Comparison of ENCODE assay signal across 10 mouse cellular contexts in the genomic region with DNA sequence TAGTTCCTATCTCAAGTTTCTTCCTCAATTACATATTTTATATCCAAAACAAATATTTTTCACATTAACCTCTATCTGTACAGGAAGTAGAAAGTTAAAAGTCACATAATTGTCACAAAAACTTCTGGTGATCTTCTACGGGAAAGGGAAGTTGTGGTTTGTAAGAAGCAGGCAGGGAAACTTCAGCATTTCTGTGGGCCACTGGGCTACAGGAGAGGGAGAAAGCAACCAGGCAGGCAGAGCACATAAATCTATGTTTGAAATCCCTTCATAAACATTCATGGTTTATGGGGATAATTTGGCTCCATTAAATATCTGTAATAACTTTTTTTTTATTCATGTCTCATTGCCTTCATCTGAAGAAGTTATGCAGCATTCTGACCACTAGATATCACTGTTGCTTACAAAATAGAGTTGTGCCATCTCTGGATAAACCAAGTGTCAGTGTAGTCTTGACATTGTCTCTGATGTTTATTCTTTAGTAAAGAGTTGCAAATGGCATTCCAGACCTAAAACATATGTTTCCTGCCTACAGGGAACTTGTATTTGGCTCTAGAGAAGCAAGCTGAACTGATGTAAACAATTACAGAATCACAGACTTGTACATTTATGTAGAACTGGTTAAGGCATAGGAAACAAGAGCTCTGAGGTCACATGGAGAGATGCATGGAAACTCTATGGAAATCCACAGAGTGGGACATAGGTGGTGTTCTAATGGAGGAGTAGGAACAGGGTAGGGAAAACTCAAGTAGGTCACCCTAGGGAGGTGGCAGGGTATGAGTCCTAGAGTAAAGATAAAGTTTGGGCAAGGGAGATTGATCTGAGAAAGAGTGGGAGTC. TPM values are rescaled to one million over a fixed set of nuclear protein-coding genes. Genes with fewer than 3 reads are reported as not detected.
DNase-seq lines count a peak whose midpoint lies in the region; ATAC-seq and TF ChIP-seq lines count a peak whose summit lies in the region.
"Had no signal": no experiment of that assay in that cellular context is flagged by ENCODE, and none has a peak within 500 bp of the region (broad histone marks: within the 10 kb centered on the region; RNA-seq: fewer than 3 reads in every experiment).

No protein-coding gene starts in this region.

- H3K4me3 ChIP-seq in forebrain, postnatal 0 days (ENCODE audit: low read depth, low read length) = no peak overlapping the region
- no peak overlapping the region for H3K4me3 ChIP-seq in forebrain, embryonic 15.5 days
- H3K4me3 ChIP-seq in liver, adult 2 months (ENCODE audit: insufficient read depth, low read depth, low read length) = no peak overlapping the region
- no peak overlapping the region for H3K4me3 ChIP-seq in liver, embryonic 11.5 days (ENCODE audit: low read depth, low read length)
- H3K4me3 ChIP-seq: neural tube, embryonic 13.5 days had no signal

- peak; percentile 54 for DNase-seq in forebrain, postnatal 0 days
- peak; percentile 17 for DNase-seq in liver, adult 2 months (ENCODE audit: extremely low read depth, low read depth, low spot score)
- no peak for DNase-seq in liver, embryonic 11.5 days (ENCODE audit: low spot score)
- peak; percentile 3 for DNase-seq in embryo, embryonic 11.5 days (ENCODE audit: low read depth, low spot score)
- peak; percentile 60 for DNase-seq in retina, embryonic 14.5 days (ENCODE audit: low spot score)
- DNase-seq in cerebellum, postnatal 36 days = no peak
- DNase-seq in urinary bladder, postnatal 36 days (ENCODE audit: low spot score in 2 of 2) = no peak

- no peak overlapping the region for H3K9ac ChIP-seq in forebrain, postnatal 0 days
- H3K9ac ChIP-seq in forebrain, embryonic 15.5 days (replicated peaks) = no peak overlapping the region
- no peak overlapping the region for H3K9ac ChIP-seq in liver, adult 2 months (ENCODE audit: low read depth, low read length)
- H3K9ac ChIP-seq in liver, embryonic 11.5 days (ENCODE audit: low read depth, low read length) = no peak overlapping the region
- H3K9ac ChIP-seq: neural tube, embryonic 13.5 days had no signal

- WGBS in forebrain, postnatal 0 days = 89% methylated on average over 1 of the region's 1 CpGs
- WGBS in forebrain, embryonic 15.5 days = 81% methylated on average over 1 of the region's 1 CpGs
- 61% methylated on average over 1 of the region's 1 CpGs for WGBS in liver, adult 2 months
- WGBS in liver, embryonic 11.5 days = 55% methylated on average over 1 of the region's 1 CpGs

- no peak overlapping the region for H3K4me2 ChIP-seq in forebrain, postnatal 0 days (ENCODE audit: low read depth)
- no peak overlapping the region for H3K4me2 ChIP-seq in forebrain, embryonic 15.5 days (replicated peaks)
- no peak overlapping the region for H3K4me2 ChIP-seq in liver, embryonic 11.5 days
- H3K4me2 ChIP-seq: neural tube, embryonic 13.5 days had no signal

- no peaks in the 10 kb centered on the region for H3K9me3 ChIP-seq in forebrain, postnatal 0 days (ENCODE audit: low read length)
- no peaks in the 10 kb centered on the region for H3K9me3 ChIP-seq in forebrain, embryonic 15.5 days
- no peaks in the 10 kb centered on the region for H3K9me3 ChIP-seq in liver, embryonic 11.5 days (ENCODE audit: control insufficient read depth, low read length)
- H3K9me3 ChIP-seq: neural tube, embryonic 13.5 days had no signal

- ATAC-seq in forebrain, postnatal 0 days = peak; percentile 38; the same call in 1 of the 2 replicates
- no peak for ATAC-seq in forebrain, embryonic 15.5 days (replicated peaks)
- ATAC-seq in liver, embryonic 11.5 days (replicated peaks; ENCODE audit: low FRiP score) = no peak

- peak; percentile 66 for TF ChIP-seq CTCF in forebrain, postnatal 0 days (IDR thresholded peaks at IDR 0.05; ENCODE audit: low read depth)
- TF ChIP-seq CTCF in liver, adult 2 months (IDR thresholded peaks at IDR 0.05; ENCODE audit: low read depth, low read length) = no peak

- no peaks in the 10 kb centered on the region for H3K36me3 ChIP-seq in forebrain, postnatal 0 days (ENCODE audit: insufficient read depth)
- H3K36me3 ChIP-seq in forebrain, embryonic 15.5 days = no peaks in the 10 kb centered on the region
- no peaks in the 10 kb centered on the region for H3K36me3 ChIP-seq in liver, adult 2 months (ENCODE audit: control insufficient read depth, insufficient read depth, low read length)
- H3K36me3 ChIP-seq in liver, embryonic 11.5 days (ENCODE audit: control insufficient read depth, insufficient read depth, low read length) = no peaks in the 10 kb centered on the region
- H3K36me3 ChIP-seq: neural tube, embryonic 13.5 days had no signal

- H3K4me1 ChIP-seq in forebrain, postnatal 0 days (ENCODE audit: insufficient read depth) = no peaks in the 10 kb centered on the region
- no peaks in the 10 kb centered on the region for H3K4me1 ChIP-seq in forebrain, embryonic 15.5 days
- no peaks in the 10 kb centered on the region for H3K4me1 ChIP-seq in liver, adult 2 months (ENCODE audit: control insufficient read depth, insufficient read depth, low read length)
- H3K4me1 ChIP-seq in liver, embryonic 11.5 days (replicated peaks; ENCODE audit: control insufficient read depth, insufficient read depth, low read length) = no peaks in the 10 kb centered on the region
- H3K4me1 ChIP-seq: neural tube, embryonic 13.5 days had no signal

- no peak for TF ChIP-seq POLR2A in liver, adult 2 months (IDR thresholded peaks at IDR 0.05; ENCODE audit: extremely low read depth, insufficient read depth, low read length)

- no peak overlapping the region for H3K27ac ChIP-seq in forebrain, postnatal 0 days (ENCODE audit: low read depth, low read length)
- H3K27ac ChIP-seq in forebrain, embryonic 15.5 days (replicated peaks) = no peak overlapping the region
- H3K27ac ChIP-seq in liver, adult 2 months (replicated peaks; ENCODE audit: insufficient read depth, low read depth, low read length) = no peak overlapping the region
- H3K27ac ChIP-seq in liver, embryonic 11.5 days (ENCODE audit: low read depth, low read length) = no peak overlapping the region
- H3K27ac ChIP-seq: neural tube, embryonic 13.5 days had no signal

- no peaks in the 10 kb centered on the region for H3K27me3 ChIP-seq in forebrain, postnatal 0 days (ENCODE audit: insufficient read depth, low read length)
- H3K27me3 ChIP-seq in forebrain, embryonic 15.5 days = no peaks in the 10 kb centered on the region
- no peaks in the 10 kb centered on the region; the same call in 1 of the 2 replicates for H3K27me3 ChIP-seq in liver, adult 2 months (ENCODE audit: control insufficient read depth, insufficient read depth, low read length)
- no peaks in the 10 kb centered on the region for H3K27me3 ChIP-seq in liver, embryonic 11.5 days (replicated peaks; ENCODE audit: control insufficient read depth, insufficient read depth, low read length)
- H3K27me3 ChIP-seq: neural tube, embryonic 13.5 days had no signal

- H3K79me2 ChIP-seq in liver, adult 2 months (ENCODE audit: control insufficient read depth, insufficient read depth, low read length) = no peaks in the 10 kb centered on the region

RNA-seq across cellular contexts. Expression of a gene that starts 28.3 kb away (rescaled TPM):
- total RNA-seq in forebrain, postnatal 0 days (2014; rRNA removed) = not detected in 2 replicates
- 0.04 TPM in 1 of 2 replicates, not detected in the other for polyA plus RNA-seq in forebrain, postnatal 0 days (2015; fragmentation: Nextera tagmentation; extraction: Ambion mirVana)
- not detected in 2 replicates for polyA plus RNA-seq in forebrain, embryonic 15.5 days (2015; fragmentation: Nextera tagmentation; extraction: Ambion mirVana)
- total RNA-seq in liver, adult 2 months (2014; rRNA removed) = not detected in 2 replicates
- polyA plus RNA-seq in liver, adult 2 months (2012; rRNA removed) = not detected in 2 replicates
- polyA plus RNA-seq in liver, embryonic 11.5 days (2014; fragmentation: Nextera tagmentation; extraction: Ambion mirVana) = not detected in 2 replicates
- total RNA-seq: layer of hippocampus, postnatal 14 days had no signal
- polyA plus RNA-seq: neural tube, embryonic 13.5 days had no signal

Comparison
In these comparisons a context has a peak if more than half of its experiments do, and no peak if none do; other contexts are left out.
1. DNase-seq: peak in forebrain, postnatal 0 days (single experiment), liver, adult 2 months (single experiment), embryo, embryonic 11.5 days (single experiment) and retina, embryonic 14.5 days (single experiment); none in liver, embryonic 11.5 days (single experiment), cerebellum, postnatal 36 days (0 of 2) and urinary bladder, postnatal 36 days (0 of 2).